Mouse (Mus musculus): ENCODE results near the gene Crk. TPM values are rescaled to one million over a fixed set of nuclear protein-coding genes. Genes with fewer than 3 reads are reported as not detected.

The Crk gene
- polyA plus RNA-seq, 1 experiment, result 46.7 TPM

- Histone ChIP-seq H3K4me1 (replicated peaks; ENCODE audit: control insufficient read depth, insufficient read depth, low read length) (peaks cover 63% of the 10 kb centered on the region), H3K27ac (ENCODE audit: control insufficient read depth, insufficient read depth, low read length) (peak overlapping the region; percentile 48; the same call in 1 of the 2 replicates), H3K36me3 (ENCODE audit: control insufficient read depth, insufficient read depth, low read length) (0 out of 2 replicates have a peak, but pooled peaks cover 3% of the 10 kb centered on the region), H3K27me3 (ENCODE audit: control insufficient read depth, insufficient read depth, low read length) (no peaks in the 10 kb centered on the region), H3K4me3 (ENCODE audit: control insufficient read depth, insufficient read depth, low read length) (peak overlapping the region; percentile 57)
- TF ChIP-seq CTCF (IDR thresholded peaks at IDR 0.05; ENCODE audit: borderline replicate concordance, control insufficient read depth, extremely low read depth, insufficient read depth, low read length, poor library complexity) (no peak), POLR2A (IDR thresholded peaks at IDR 0.05; ENCODE audit: control insufficient read depth, extremely low read depth, insufficient read depth, low read length, poor library complexity) (no peak)
- peak; percentile 65 for DNase-seq
- WGBS, result 40% methylated on average over 25 of the region's 25 CpGs
Observed at GRCm38 (mm10) chr11:75654471-75655390, 24.3 kb upstream of the Crk start.

DNA sequence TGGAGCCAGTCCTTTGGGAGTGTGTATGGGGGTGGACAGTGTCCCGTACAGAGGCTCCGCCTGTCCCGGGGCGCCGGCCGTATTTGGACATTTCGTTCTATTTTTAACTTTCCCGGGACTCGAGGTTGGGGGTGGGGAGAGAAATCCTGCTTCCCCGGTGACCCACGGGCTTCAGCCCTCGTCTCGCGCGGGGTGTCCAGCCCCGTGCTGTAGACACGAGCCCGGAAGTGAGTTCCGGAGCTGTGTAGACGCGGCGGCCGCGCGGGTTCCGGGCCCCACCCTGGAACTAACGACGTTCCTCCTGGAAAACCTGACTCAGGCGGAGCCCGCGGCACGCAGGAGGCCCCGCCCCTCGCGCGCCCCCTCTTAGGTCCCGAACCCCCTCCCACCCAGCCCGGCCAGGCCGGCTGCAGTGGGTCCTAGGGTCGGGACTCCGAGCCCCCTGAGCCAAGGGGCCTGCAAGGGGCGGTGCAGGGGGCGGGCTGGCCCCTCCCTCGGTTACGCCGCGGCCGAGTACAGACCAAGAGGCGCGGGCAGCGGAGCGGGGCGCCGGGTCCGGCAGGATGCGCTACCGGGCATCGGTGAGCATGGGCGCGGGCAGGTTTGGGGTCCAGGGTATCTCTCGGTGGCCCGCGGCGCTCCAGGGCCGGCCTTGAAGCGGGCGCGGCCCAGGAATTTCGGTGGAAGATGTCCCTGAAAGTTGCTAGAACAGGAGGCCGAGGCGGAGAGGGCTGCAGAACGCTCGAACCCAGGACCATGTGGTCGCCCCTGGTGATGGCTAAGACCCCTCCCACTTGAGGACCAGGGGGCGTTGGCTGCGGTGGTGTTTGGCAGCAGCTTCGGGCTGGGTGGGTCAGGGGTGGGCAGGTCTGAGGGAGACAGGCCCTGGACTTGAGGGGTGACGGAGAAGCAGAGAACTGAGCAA is 23.2 kb upstream of the Crk start:
- Histone ChIP-seq H3K4me3 (ENCODE audit: control insufficient read depth, insufficient read depth, low read length) (peak overlapping the region; percentile 78), H3K27ac (ENCODE audit: control insufficient read depth, insufficient read depth, low read length) (peak overlapping the region; percentile 48; the same call in 1 of the 2 replicates), H3K27me3 (ENCODE audit: control insufficient read depth, insufficient read depth, low read length) (no peaks in the 10 kb centered on the region), H3K4me1 (replicated peaks; ENCODE audit: control insufficient read depth, insufficient read depth, low read length) (peaks cover 56% of the 10 kb centered on the region), H3K36me3 (ENCODE audit: control insufficient read depth, insufficient read depth, low read length) (peaks cover 3% of the 10 kb centered on the region; the same call in 1 of the 2 replicates)
- DNase-seq, result peak; percentile 67
- TF ChIP-seq POLR2A (IDR thresholded peaks at IDR 0.05; ENCODE audit: control insufficient read depth, extremely low read depth, insufficient read depth, low read length, poor library complexity) (no peak), CTCF (IDR thresholded peaks at IDR 0.05; ENCODE audit: borderline replicate concordance, control insufficient read depth, extremely low read depth, insufficient read depth, low read length, poor library complexity) (no peak)
- WGBS, result 2% methylated on average over 77 of the region's 78 CpGs

DNA sequence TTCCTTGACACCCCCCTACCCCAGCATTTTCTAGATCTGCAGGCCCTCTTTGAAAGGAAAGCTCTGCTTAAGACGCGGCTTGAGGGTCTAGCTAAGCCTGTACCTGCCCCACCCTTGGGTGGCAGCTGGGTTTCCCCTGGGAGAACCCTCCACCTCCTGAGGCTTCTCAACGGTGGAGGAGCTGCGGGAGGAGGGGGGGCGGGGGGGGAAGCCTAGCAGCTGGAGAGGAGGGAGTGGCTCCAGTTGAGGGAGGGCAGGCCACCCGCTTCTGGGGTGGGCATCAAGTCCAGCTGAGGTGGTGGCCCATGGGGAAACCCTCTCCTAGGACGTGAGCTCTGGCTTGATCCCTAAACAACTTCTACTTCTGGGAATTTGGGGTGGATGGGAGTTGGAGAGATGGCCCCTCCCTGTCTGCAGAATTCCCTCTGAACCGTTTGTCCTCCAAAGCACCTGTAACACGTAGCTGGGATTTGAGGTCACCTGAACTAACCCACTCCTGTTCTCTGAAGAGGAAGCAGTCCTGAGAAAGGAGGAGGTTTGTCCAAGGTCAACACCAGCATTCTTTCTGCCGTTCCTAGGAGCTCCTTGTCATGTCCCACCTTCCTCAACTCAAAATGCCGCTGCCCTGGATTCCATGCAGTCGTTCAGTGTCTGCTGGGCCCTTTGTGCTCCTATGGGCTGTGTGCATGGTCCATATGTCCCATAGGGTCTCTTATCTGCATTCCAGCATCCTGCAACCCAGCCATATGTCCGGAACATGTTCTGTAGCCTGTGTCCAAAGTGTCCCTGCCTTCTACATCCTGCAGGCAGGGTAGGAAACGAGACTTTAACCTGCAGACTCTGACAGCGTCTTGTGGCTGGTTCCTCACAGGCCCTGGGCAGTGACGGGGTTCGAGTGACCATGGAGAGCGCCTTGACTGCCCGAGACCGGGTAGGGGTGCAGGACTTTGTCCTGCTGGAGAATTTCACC is 22.2 kb upstream of the Crk start:
- peaks cover 13% of the 10 kb centered on the region for H3K36me3 ChIP-seq (ENCODE audit: control insufficient read depth, insufficient read depth, low read length)
- no peak for DNase-seq
- 72% methylated on average over 20 of the region's 20 CpGs for WGBS

GRCm38 (mm10) chr11:75657841-75658240 is 21.2 kb upstream of the Crk start:
- no peaks in the 10 kb centered on the region for H3K27me3 ChIP-seq (ENCODE audit: control insufficient read depth, insufficient read depth, low read length)
- H3K36me3 ChIP-seq (ENCODE audit: control insufficient read depth, insufficient read depth, low read length), result peaks cover 23% of the 10 kb centered on the region
- no peak for TF ChIP-seq POLR2A (IDR thresholded peaks at IDR 0.05; ENCODE audit: control insufficient read depth, extremely low read depth, insufficient read depth, low read length, poor library complexity)
- no peak for TF ChIP-seq CTCF (IDR thresholded peaks at IDR 0.05; ENCODE audit: borderline replicate concordance, control insufficient read depth, extremely low read depth, insufficient read depth, low read length, poor library complexity)
- DNase-seq, result no peak
- no peak overlapping the region for H3K4me3 ChIP-seq (ENCODE audit: control insufficient read depth, insufficient read depth, low read length)
- peaks cover 43% of the 10 kb centered on the region for H3K4me1 ChIP-seq (replicated peaks; ENCODE audit: control insufficient read depth, insufficient read depth, low read length)
- H3K27ac ChIP-seq (ENCODE audit: control insufficient read depth, insufficient read depth, low read length), result no peak overlapping the region

More for the DNA sequence above, 22.2 kb upstream of the Crk start:
- peak overlapping the region; percentile 78 for H3K4me3 ChIP-seq (ENCODE audit: control insufficient read depth, insufficient read depth, low read length)
- TF ChIP-seq CTCF (IDR thresholded peaks at IDR 0.05; ENCODE audit: borderline replicate concordance, control insufficient read depth, extremely low read depth, insufficient read depth, low read length, poor library complexity) (no peak), POLR2A (IDR thresholded peaks at IDR 0.05; ENCODE audit: control insufficient read depth, extremely low read depth, insufficient read depth, low read length, poor library complexity) (no peak)
- no peak overlapping the region for H3K27ac ChIP-seq (ENCODE audit: control insufficient read depth, insufficient read depth, low read length)
- no peaks in the 10 kb centered on the region for H3K27me3 ChIP-seq (ENCODE audit: control insufficient read depth, insufficient read depth, low read length)
- peaks cover 52% of the 10 kb centered on the region for H3K4me1 ChIP-seq (replicated peaks; ENCODE audit: control insufficient read depth, insufficient read depth, low read length)

DNA sequence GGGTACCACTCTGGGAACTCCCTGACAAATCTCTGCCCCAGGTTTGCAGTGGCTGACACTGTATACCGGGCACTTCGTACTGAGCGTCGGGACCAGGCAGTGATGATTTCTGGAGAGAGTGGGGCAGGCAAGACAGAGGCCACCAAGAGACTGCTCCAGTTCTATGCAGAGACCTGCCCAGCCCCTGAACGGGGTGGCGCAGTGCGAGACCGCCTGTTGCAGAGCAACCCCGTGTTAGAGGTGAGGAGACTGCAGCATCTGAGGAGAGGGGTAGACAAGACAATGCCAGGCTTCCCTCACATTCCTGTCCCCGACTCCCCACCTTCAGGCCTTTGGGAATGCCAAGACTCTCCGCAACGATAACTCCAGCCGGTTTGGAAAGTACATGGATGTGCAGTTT is 20.7 kb upstream of the Crk start:
- H3K36me3 ChIP-seq (ENCODE audit: control insufficient read depth, insufficient read depth, low read length), result peaks cover 23% of the 10 kb centered on the region
- H3K4me1 ChIP-seq (replicated peaks; ENCODE audit: control insufficient read depth, insufficient read depth, low read length), result peaks cover 38% of the 10 kb centered on the region
- H3K27me3 ChIP-seq (ENCODE audit: control insufficient read depth, insufficient read depth, low read length), result no peaks in the 10 kb centered on the region
- H3K27ac ChIP-seq (ENCODE audit: control insufficient read depth, insufficient read depth, low read length), result no peak overlapping the region
- TF ChIP-seq POLR2A (IDR thresholded peaks at IDR 0.05; ENCODE audit: control insufficient read depth, extremely low read depth, insufficient read depth, low read length, poor library complexity), result no peak
- no peak for TF ChIP-seq CTCF (IDR thresholded peaks at IDR 0.05; ENCODE audit: borderline replicate concordance, control insufficient read depth, extremely low read depth, insufficient read depth, low read length, poor library complexity)
- 97% methylated on average over 13 of the region's 13 CpGs for WGBS
- H3K4me3 ChIP-seq (ENCODE audit: control insufficient read depth, insufficient read depth, low read length), result no peak overlapping the region
- DNase-seq, result no peak

Data from thymus, adult 2 months (tissue).